Mouse (Mus musculus): Measurements from ENCODE around the gene 4930548H24Rik. TPM values are rescaled to one million over a fixed set of nuclear protein-coding genes. Genes with fewer than 3 reads are reported as not detected.

4930548H24Rik gene
- not detected in 2 replicates for polyA plus RNA-seq (2015; fragmentation: Nextera tagmentation; extraction: Ambion mirVana)

- H3K4me1 ChIP-seq: no peaks in the 10 kb centered on the region
Measured at GRCm38 (mm10) chr5:31485440-31485839, at the start of gene 4930548H24Rik. TSS of gene 4930548H24Rik (plus strand) at chr5:31485740.

GRCm38 (mm10) chr5:31451336-31451735 is 34.2 kb upstream of the 4930548H24Rik start:
- no peaks in the 10 kb centered on the region for H3K27me3 ChIP-seq (replicated peaks)
- no peak overlapping the region for H3K4me2 ChIP-seq
- 0 out of 2 replicates have a peak, but pooled peaks have one; percentile 8 for ATAC-seq (replicated peaks)
- no peaks in the 10 kb centered on the region for H3K36me3 ChIP-seq (replicated peaks)
- H3K9me3 ChIP-seq: no peaks in the 10 kb centered on the region
- H3K4me3 ChIP-seq: no peak overlapping the region
- peaks cover 19% of the 10 kb centered on the region for H3K4me1 ChIP-seq
- 87% methylated on average over 2 of the region's 2 CpGs for WGBS
- H3K27ac ChIP-seq: no peak overlapping the region
- H3K9ac ChIP-seq: no peak overlapping the region

More at GRCm38 (mm10) chr5:31485440-31485839, at the start of gene 4930548H24Rik:
- 94% methylated on average over 3 of the region's 3 CpGs for WGBS
- H3K4me3 ChIP-seq: no peak within 1 kb of the TSS
- no peak within 1 kb of the TSS for H3K27ac ChIP-seq
- H3K27me3 ChIP-seq (replicated peaks): no peaks in the 10 kb centered on the region
- H3K9ac ChIP-seq: no peak within 1 kb of the TSS
- peaks cover 8% of the 10 kb centered on the region; the same call in 1 of the 2 replicates for H3K36me3 ChIP-seq (replicated peaks)
- ATAC-seq (replicated peaks): no peak
- H3K9me3 ChIP-seq: no peaks in the 10 kb centered on the region
- no peak within 1 kb of the TSS for H3K4me2 ChIP-seq

GRCm38 (mm10) chr5:31451878-31452561 is 33.5 kb upstream of the 4930548H24Rik start, which contains the start of gene Zfp512:
TSS of gene Zfp512 (plus strand) at chr5:31452431.
- Histone ChIP-seq H3K36me3 (replicated peaks) (no peaks in the 10 kb centered on the region), H3K9ac (peak within 1 kb of the TSS; percentile 56), H3K4me2 (peak within 1 kb of the TSS; percentile 87), H3K9me3 (no peaks in the 10 kb centered on the region), H3K27ac (peak within 1 kb of the TSS; percentile 61), H3K27me3 (replicated peaks) (no peaks in the 10 kb centered on the region), H3K4me3 (peak within 1 kb of the TSS; percentile 56), H3K4me1 (peaks cover 19% of the 10 kb centered on the region)
- peak; percentile 100 for ATAC-seq (replicated peaks)
- 6% methylated on average over 23 of the region's 23 CpGs for WGBS

- ATAC-seq (replicated peaks): no peak; the same call in 1 of the 2 replicates
- H3K4me1 ChIP-seq: peaks cover 19% of the 10 kb centered on the region
- peak overlapping the region; percentile 56 for H3K9ac ChIP-seq
- H3K4me3 ChIP-seq: peak overlapping the region; percentile 56
- no peaks in the 10 kb centered on the region for H3K9me3 ChIP-seq
- no peaks in the 10 kb centered on the region for H3K36me3 ChIP-seq (replicated peaks)
- peak overlapping the region; percentile 61 for H3K27ac ChIP-seq
- H3K4me2 ChIP-seq: peak overlapping the region; percentile 87
- no peaks in the 10 kb centered on the region for H3K27me3 ChIP-seq (replicated peaks)
- under 1% methylated on average over 11 of the region's 11 CpGs for WGBS
Measured at GRCm38 (mm10) chr5:31452562-31452878, 33.0 kb upstream of the 4930548H24Rik start.

GRCm38 (mm10) chr5:31452886-31453410 is 32.6 kb upstream of the 4930548H24Rik start:
- H3K9me3 ChIP-seq: no peaks in the 10 kb centered on the region
- peak overlapping the region; percentile 56 for H3K4me3 ChIP-seq
- H3K36me3 ChIP-seq (replicated peaks): no peaks in the 10 kb centered on the region
- no peak overlapping the region for H3K27ac ChIP-seq
- H3K4me2 ChIP-seq: peak overlapping the region; percentile 87
- H3K27me3 ChIP-seq (replicated peaks): no peaks in the 10 kb centered on the region
- H3K4me1 ChIP-seq: peaks cover 19% of the 10 kb centered on the region
- H3K9ac ChIP-seq: peak overlapping the region; percentile 56
- peak; percentile 9; the same call in 1 of the 2 replicates for ATAC-seq (replicated peaks)
- WGBS: 14% methylated on average over 7 of the region's 7 CpGs

- WGBS: 96% methylated on average over 3 of the region's 3 CpGs
- H3K36me3 ChIP-seq (replicated peaks): peaks cover 50% of the 10 kb centered on the region
- H3K27me3 ChIP-seq (replicated peaks): no peaks in the 10 kb centered on the region
- H3K4me2 ChIP-seq: no peak overlapping the region
- no peak overlapping the region for H3K9ac ChIP-seq
- no peak overlapping the region for H3K27ac ChIP-seq
- no peak for ATAC-seq (replicated peaks)
- H3K4me3 ChIP-seq: no peak overlapping the region
- no peaks in the 10 kb centered on the region for H3K9me3 ChIP-seq
- no peaks in the 10 kb centered on the region for H3K4me1 ChIP-seq
Measured at GRCm38 (mm10) chr5:31467798-31468197, 17.7 kb upstream of the 4930548H24Rik start.

- WGBS: 94% methylated on average over 6 of the region's 6 CpGs
Measured at GRCm38 (mm10) chr5:31469711-31470110, 15.8 kb upstream of the 4930548H24Rik start.

GRCm38 (mm10) chr5:31470334-31470733 is 15.2 kb upstream of the 4930548H24Rik start:
- H3K4me2 ChIP-seq: no peak overlapping the region
- peaks cover 66% of the 10 kb centered on the region for H3K36me3 ChIP-seq (replicated peaks)
- H3K27ac ChIP-seq: no peak overlapping the region
- 77% methylated on average over 7 of the region's 7 CpGs for WGBS
- H3K4me3 ChIP-seq: no peak overlapping the region
- ATAC-seq (replicated peaks): no peak
- H3K4me1 ChIP-seq: no peaks in the 10 kb centered on the region
- no peaks in the 10 kb centered on the region for H3K27me3 ChIP-seq (replicated peaks)
- H3K9me3 ChIP-seq: no peaks in the 10 kb centered on the region
- H3K9ac ChIP-seq: no peak overlapping the region

More at GRCm38 (mm10) chr5:31469711-31470110, 15.8 kb upstream of the 4930548H24Rik start:
- H3K9me3 ChIP-seq: no peaks in the 10 kb centered on the region
- H3K27me3 ChIP-seq (replicated peaks): no peaks in the 10 kb centered on the region
- no peak overlapping the region for H3K27ac ChIP-seq
- no peak for ATAC-seq (replicated peaks)
- no peak overlapping the region for H3K4me2 ChIP-seq
- H3K9ac ChIP-seq: no peak overlapping the region
- no peak overlapping the region for H3K4me3 ChIP-seq
- H3K4me1 ChIP-seq: no peaks in the 10 kb centered on the region
- peaks cover 65% of the 10 kb centered on the region for H3K36me3 ChIP-seq (replicated peaks)

GRCm38 (mm10) chr5:31480536-31480935 is 5.0 kb upstream of the 4930548H24Rik start:
- H3K9me3 ChIP-seq: no peaks in the 10 kb centered on the region
- H3K4me1 ChIP-seq: no peaks in the 10 kb centered on the region
- H3K4me3 ChIP-seq: no peak overlapping the region
- H3K9ac ChIP-seq: no peak overlapping the region
- H3K36me3 ChIP-seq (replicated peaks): peaks cover 46% of the 10 kb centered on the region
- 94% methylated on average over 4 of the region's 4 CpGs for WGBS
- no peak for ATAC-seq (replicated peaks)
- no peak overlapping the region for H3K27ac ChIP-seq
- no peak overlapping the region for H3K4me2 ChIP-seq
- H3K27me3 ChIP-seq (replicated peaks): no peaks in the 10 kb centered on the region

GRCm38 (mm10) chr5:31487889-31488288 is 2.3 kb downstream of the 4930548H24Rik start:
- H3K9me3 ChIP-seq: no peaks in the 10 kb centered on the region
- H3K4me1 ChIP-seq: no peaks in the 10 kb centered on the region
- H3K9ac ChIP-seq: no peak overlapping the region
- H3K36me3 ChIP-seq (replicated peaks): 0 out of 2 replicates have a peak, but pooled peaks cover 7% of the 10 kb centered on the region
- H3K4me2 ChIP-seq: no peak overlapping the region
- ATAC-seq (replicated peaks): no peak
- no peak overlapping the region for H3K4me3 ChIP-seq
- 93% methylated on average over 3 of the region's 3 CpGs for WGBS
- no peaks in the 10 kb centered on the region for H3K27me3 ChIP-seq (replicated peaks)
- no peak overlapping the region for H3K27ac ChIP-seq

- Histone ChIP-seq H3K9ac (no peak overlapping the region), H3K36me3 (replicated peaks) (0 out of 2 replicates have a peak, but pooled peaks cover 4% of the 10 kb centered on the region), H3K9me3 (no peaks in the 10 kb centered on the region), H3K4me3 (no peak overlapping the region), H3K27me3 (replicated peaks) (no peaks in the 10 kb centered on the region), H3K27ac (no peak overlapping the region), H3K4me1 (peaks cover 3% of the 10 kb centered on the region; the same call in 1 of the 2 replicates), H3K4me2 (no peak overlapping the region)
- no peak for ATAC-seq (replicated peaks)
- 71% methylated on average over 7 of the region's 7 CpGs for WGBS
Measured at GRCm38 (mm10) chr5:31489116-31489769, 3.7 kb downstream of the 4930548H24Rik start.

GRCm38 (mm10) chr5:31492031-31492430 is 6.5 kb downstream of the 4930548H24Rik start:
- no peak overlapping the region for H3K9ac ChIP-seq
- H3K9me3 ChIP-seq: no peaks in the 10 kb centered on the region
- no peaks in the 10 kb centered on the region for H3K27me3 ChIP-seq (replicated peaks)
- no peak overlapping the region for H3K27ac ChIP-seq
- no peak for ATAC-seq (replicated peaks)
- H3K4me2 ChIP-seq: no peak overlapping the region
- peaks cover 7% of the 10 kb centered on the region; the same call in 1 of the 2 replicates for H3K36me3 ChIP-seq (replicated peaks)
- H3K4me3 ChIP-seq: no peak overlapping the region
- WGBS: 44% methylated on average over 1 of the region's 1 CpGs
- peaks cover 14% of the 10 kb centered on the region for H3K4me1 ChIP-seq
